Mouse (Mus musculus) olfactory bulb, adult 2 months (tissue): ENCODE measurements at regions not wholly inside any gene's neighbourhood (a gene's known extent, or its start where the extent isn't known, plus 50 kb on each side); places are given as distances from the start of the nearest gene placed in this dataset.

Source experiments
- CTCF ChIP-seq: fragments of 200-500 bp; IDR thresholded peaks from 2 replicates; pipeline ENCODE4 v1.5.1; 2012; ENCODE audit warnings: low read depth, mild to moderate bottlenecking, low read length, moderate library complexity; ENCODE audit not compliant: insufficient read depth
- POLR2A ChIP-seq: fragments of 200-500 bp; IDR thresholded peaks from 2 replicates; pipeline ENCODE4 v1.6.1; 2012; ENCODE audit warnings: mild to moderate bottlenecking, low read depth, low read length, moderate library complexity; ENCODE audit not compliant: insufficient read depth

- no peak for TF ChIP-seq CTCF
- TF ChIP-seq POLR2A = no peak
Observed at GRCm38 (mm10) chr10:118981446-118981845, 111.4 kb upstream of the Dyrk2 start.
